8 mouse cellular contexts compared by ENCODE assay signal in the genomic region with DNA sequence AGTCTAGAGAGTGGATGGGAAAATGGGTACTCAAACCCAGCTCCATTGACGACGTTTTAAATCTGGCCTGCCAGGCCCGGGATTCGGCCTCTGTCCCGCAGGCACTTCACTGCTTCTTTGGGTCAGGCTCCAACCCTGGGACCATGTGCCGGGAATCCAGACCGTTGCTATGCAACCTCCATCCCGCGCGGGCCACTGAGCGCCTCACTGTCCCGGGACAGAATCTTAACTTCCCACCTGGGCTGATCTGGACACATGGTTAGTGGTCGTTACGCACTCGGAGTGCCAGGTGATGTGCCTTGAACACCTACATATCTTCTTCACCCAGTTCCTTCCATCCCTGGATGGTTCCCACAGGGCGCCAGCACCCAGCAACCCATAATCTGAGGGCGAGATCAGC. TPM values are rescaled to one million over a fixed set of nuclear protein-coding genes. Genes with fewer than 3 reads are reported as not detected.
DNase-seq lines count a peak whose midpoint lies in the region; ATAC-seq lines count a peak whose summit lies in the region.

No protein-coding gene starts in this region.

- H3K9ac ChIP-seq in heart, embryonic 13.5 days: peak overlapping the region; percentile 84; the same call in 1 of the 2 replicates
- peak overlapping the region; percentile 78 for H3K9ac ChIP-seq in embryonic facial prominence, embryonic 14.5 days (ENCODE audit: low read depth, low read length)
- H3K9ac ChIP-seq in limb, embryonic 12.5 days (replicated peaks): peak overlapping the region; percentile 70

- H3K4me3 ChIP-seq in heart, embryonic 13.5 days: peak overlapping the region; percentile 65
- peak overlapping the region; percentile 64 for H3K4me3 ChIP-seq in embryonic facial prominence, embryonic 14.5 days (ENCODE audit: low read depth, low read length)
- H3K4me3 ChIP-seq in limb, embryonic 12.5 days (replicated peaks): peak overlapping the region; percentile 64

- no peaks in the 10 kb centered on the region for H3K9me3 ChIP-seq in heart, embryonic 13.5 days
- no peaks in the 10 kb centered on the region for H3K9me3 ChIP-seq in embryonic facial prominence, embryonic 14.5 days (ENCODE audit: control insufficient read depth, low read length)
- H3K9me3 ChIP-seq in limb, embryonic 12.5 days: no peaks in the 10 kb centered on the region

- H3K4me2 ChIP-seq in heart, embryonic 13.5 days: peak overlapping the region; percentile 82
- H3K4me2 ChIP-seq in embryonic facial prominence, embryonic 14.5 days (ENCODE audit: low read depth, low read length): peak overlapping the region; percentile 65
- H3K4me2 ChIP-seq in limb, embryonic 12.5 days: peak overlapping the region; percentile 70

- 11% methylated on average over 17 of the region's 17 CpGs for WGBS in heart, embryonic 13.5 days
- 23% methylated on average over 13 of the region's 17 CpGs for WGBS in embryonic facial prominence, embryonic 14.5 days
- 14% methylated on average over 17 of the region's 17 CpGs for WGBS in limb, embryonic 12.5 days

- H3K4me1 ChIP-seq in heart, embryonic 13.5 days: peaks cover 4% of the 10 kb centered on the region; the same call in 1 of the 2 replicates
- no peaks in the 10 kb centered on the region for H3K4me1 ChIP-seq in embryonic facial prominence, embryonic 14.5 days (ENCODE audit: control insufficient read depth, insufficient read depth, low read length)
- no peaks in the 10 kb centered on the region for H3K4me1 ChIP-seq in limb, embryonic 12.5 days (replicated peaks)

- no peak for ATAC-seq in heart, embryonic 13.5 days (ENCODE audit: extremely low read depth, insufficient number of reproducible peaks, low FRiP score, low TSS enrichment)
- ATAC-seq in embryonic facial prominence, embryonic 14.5 days (ENCODE audit: low read depth): no peak
- 0 out of 2 replicates have a peak, but pooled peaks have one; percentile 20 for ATAC-seq in limb, embryonic 12.5 days (ENCODE audit: insufficient number of reproducible peaks, insufficient read depth, low FRiP score, low TSS enrichment, low read depth)
- no peak for ATAC-seq in erythroid progenitor cell, adult 5-6 weeks (replicated peaks; ENCODE audit: low FRiP score, poor library complexity, severe bottlenecking)

- no peak for DNase-seq in heart, postnatal 36 days
- peak; percentile 32 for DNase-seq in ZHBTc4 (ENCODE audit: low read depth, low spot score)
- DNase-seq in embryonic facial prominence, embryonic 14.5 days (ENCODE audit: low spot score): no peak
- DNase-seq in layer of hippocampus, adult 9-11 months: no peak
- DNase-seq in gastrocnemius, adult 8-10 months (ENCODE audit: low spot score in 2 of 2): no peak

- intact Hi-C loops in heart, postnatal 36 days (cut with DNase I): no loop called here

- H3K36me3 ChIP-seq in heart, embryonic 13.5 days: no peaks in the 10 kb centered on the region
- no peaks in the 10 kb centered on the region for H3K36me3 ChIP-seq in embryonic facial prominence, embryonic 14.5 days (ENCODE audit: control insufficient read depth, insufficient read depth, low read length)
- no peaks in the 10 kb centered on the region for H3K36me3 ChIP-seq in limb, embryonic 12.5 days

- H3K27me3 ChIP-seq in heart, embryonic 13.5 days (replicated peaks): peaks cover 46% of the 10 kb centered on the region
- no peaks in the 10 kb centered on the region for H3K27me3 ChIP-seq in embryonic facial prominence, embryonic 14.5 days (replicated peaks; ENCODE audit: control insufficient read depth, insufficient read depth, low read length)
- peaks cover 35% of the 10 kb centered on the region for H3K27me3 ChIP-seq in limb, embryonic 12.5 days

- H3K27ac ChIP-seq in heart, embryonic 13.5 days (replicated peaks): no peak overlapping the region
- no peak overlapping the region for H3K27ac ChIP-seq in embryonic facial prominence, embryonic 14.5 days (replicated peaks; ENCODE audit: low read depth, low read length)
- H3K27ac ChIP-seq in limb, embryonic 12.5 days: no peak overlapping the region

RNA-seq across cellular contexts. Expression of a gene that starts 1.0 kb away (rescaled TPM):
- 0.27 and 0.34 TPM in 2 replicates for polyA plus RNA-seq in heart, embryonic 13.5 days (2015; fragmentation: Nextera tagmentation; extraction: Ambion mirVana)
- 1 to 10 TPM; 1.4 to 1.5 TPM for total RNA-seq in heart, postnatal 36 days (2021)
- polyA plus RNA-seq in embryonic facial prominence, embryonic 14.5 days (2014; fragmentation: Nextera tagmentation; extraction: Ambion mirVana): 1.1 and 1.8 TPM in 2 replicates
- 0.87 and 1.4 TPM in 2 replicates for polyA plus RNA-seq in limb, embryonic 12.5 days (2016; fragmentation: Nextera tagmentation; extraction: Ambion mirVana)
- not detected in 2 replicates for total RNA-seq in erythroid progenitor cell, adult 5-6 weeks (2015; ENCODE audit: low replicate concordance)
- total RNA-seq in erythroid progenitor cell, adult 5-6 weeks (2017; ENCODE audit: low replicate concordance): not detected in 2 replicates
- total RNA-seq in gastrocnemius, adult 8-10 months (2022): 1 to 10 TPM in 1 of 4 experiments, under 1 TPM in 3; 0.44 to 1.0 (median 0.81) TPM

RNA-seq across cellular contexts. Expression of a gene that starts 36.9 kb away (rescaled TPM):
- polyA plus RNA-seq in heart, embryonic 13.5 days (2015; fragmentation: Nextera tagmentation; extraction: Ambion mirVana): 151 and 163 TPM in 2 replicates
- 10 to 100 TPM; 79.0 to 89.6 TPM for total RNA-seq in heart, postnatal 36 days (2021)
- polyA plus RNA-seq in embryonic facial prominence, embryonic 14.5 days (2014; fragmentation: Nextera tagmentation; extraction: Ambion mirVana): 259 and 277 TPM in 2 replicates
- polyA plus RNA-seq in limb, embryonic 12.5 days (2016; fragmentation: Nextera tagmentation; extraction: Ambion mirVana): 136 and 142 TPM in 2 replicates
- 115 and 124 TPM in 2 replicates for total RNA-seq in erythroid progenitor cell, adult 5-6 weeks (2015; ENCODE audit: low replicate concordance)
- 47.6 and 75.7 TPM in 2 replicates for total RNA-seq in erythroid progenitor cell, adult 5-6 weeks (2017; ENCODE audit: low replicate concordance)
- total RNA-seq in gastrocnemius, adult 8-10 months (2022): 10 to 100 TPM; 79.3 to 97.7 (median 86.9) TPM

RNA-seq across cellular contexts. Expression of a gene that starts 37.0 kb away (rescaled TPM):
- polyA plus RNA-seq in heart, embryonic 13.5 days (2015; fragmentation: Nextera tagmentation; extraction: Ambion mirVana): 344 and 399 TPM in 2 replicates
- 100 to 1,000 TPM; 621 to 648 TPM for total RNA-seq in heart, postnatal 36 days (2021)
- 193 and 211 TPM in 2 replicates for polyA plus RNA-seq in embryonic facial prominence, embryonic 14.5 days (2014; fragmentation: Nextera tagmentation; extraction: Ambion mirVana)
- 168 and 172 TPM in 2 replicates for polyA plus RNA-seq in limb, embryonic 12.5 days (2016; fragmentation: Nextera tagmentation; extraction: Ambion mirVana)
- 135 and 141 TPM in 2 replicates for total RNA-seq in erythroid progenitor cell, adult 5-6 weeks (2015; ENCODE audit: low replicate concordance)
- total RNA-seq in erythroid progenitor cell, adult 5-6 weeks (2017; ENCODE audit: low replicate concordance): 68.3 and 80.2 TPM in 2 replicates
- 100 to 1,000 TPM; 347 to 391 (median 361) TPM for total RNA-seq in gastrocnemius, adult 8-10 months (2022)

RNA-seq across cellular contexts. Expression of a gene that starts 49.5 kb away (rescaled TPM):
- polyA plus RNA-seq in heart, embryonic 13.5 days (2015; fragmentation: Nextera tagmentation; extraction: Ambion mirVana): 76.2 and 85.8 TPM in 2 replicates
- 10 to 100 TPM; 31.0 to 33.7 TPM for total RNA-seq in heart, postnatal 36 days (2021)
- polyA plus RNA-seq in embryonic facial prominence, embryonic 14.5 days (2014; fragmentation: Nextera tagmentation; extraction: Ambion mirVana): 54.6 and 63.2 TPM in 2 replicates
- 9.6 and 12.9 TPM in 2 replicates for polyA plus RNA-seq in limb, embryonic 12.5 days (2016; fragmentation: Nextera tagmentation; extraction: Ambion mirVana)
- total RNA-seq in erythroid progenitor cell, adult 5-6 weeks (2015; ENCODE audit: low replicate concordance): 6.7 TPM in 1 of 2 replicates, not detected in the other
- total RNA-seq in erythroid progenitor cell, adult 5-6 weeks (2017; ENCODE audit: low replicate concordance): 1.9 and 2.6 TPM in 2 replicates
- 10 to 100 TPM; 30.4 to 34.6 (median 32.5) TPM for total RNA-seq in gastrocnemius, adult 8-10 months (2022)
